Mouse (Mus musculus) limb, embryonic 11.5 days (tissue): ENCODE data around the gene Lmod1. TPM values are rescaled to one million over a fixed set of nuclear protein-coding genes. Genes with fewer than 3 reads are reported as not detected.

ENCODE experiments used
- ATAC-seq: fragments of 200-750 bp; cut with Nextera tagmentation; 2 replicates; pipeline ENCODE4 v1.8.0; 2017; ENCODE audit warnings: low read depth; ENCODE audit not compliant: insufficient number of reproducible peaks, low FRiP score, low TSS enrichment
- DNase-seq: peaks from one replicate; pipeline ENCODE4 v3.0.0-alpha.2; 2015; ENCODE audit warnings: low spot score
- H3K27ac ChIP-seq: fragments of 300-500 bp; sonication (generic); replicated peaks from 2 replicates; pipeline ENCODE4 v1.5.1; 2014; ENCODE audit warnings: low read depth, mild to moderate bottlenecking, low read length
- H3K27me3 ChIP-seq: fragments of 300-500 bp; sonication (generic); 2 replicates; pipeline ENCODE4 v1.6.1; 2014; ENCODE audit warnings: mild to moderate bottlenecking, low read length, mixed read lengths; ENCODE audit not compliant: control insufficient read depth, insufficient read depth
- H3K36me3 ChIP-seq: fragments of 300-500 bp; sonication (generic); 2 replicates; pipeline ENCODE4 v1.6.1; 2014; ENCODE audit warnings: mild to moderate bottlenecking, low read length, moderate library complexity, mixed read lengths; ENCODE audit not compliant: control insufficient read depth, insufficient read depth
- H3K4me1 ChIP-seq: fragments of 300-500 bp; sonication (generic); 2 replicates; pipeline ENCODE4 v1.6.1; 2014; ENCODE audit warnings: low read length, mixed read lengths; ENCODE audit not compliant: control insufficient read depth, insufficient read depth
- H3K4me2 ChIP-seq: fragments of 300-500 bp; sonication (generic); 2 replicates; pipeline ENCODE4 v1.6.1; 2014; ENCODE audit warnings: low read depth, mild to moderate bottlenecking, moderate library complexity; ENCODE audit not compliant: severe bottlenecking
- H3K4me3 ChIP-seq: fragments of 300-500 bp; sonication (generic); 2 replicates; pipeline ENCODE4 v1.5.1; 2014; ENCODE audit warnings: low read depth, low read length
- H3K9ac ChIP-seq: fragments of 300-500 bp; sonication (generic); 2 replicates; pipeline ENCODE4 v1.6.1; 2014; ENCODE audit warnings: mild to moderate bottlenecking, low read length
- H3K9me3 ChIP-seq: fragments of 300-500 bp; sonication (generic); 2 replicates; pipeline ENCODE4 v1.6.1; 2016; ENCODE audit warnings: low read length; ENCODE audit not compliant: control insufficient read depth
- WGBS: fragments of 180-500 bp; shearing (Covaris S2); extraction: QIAGEN DNeasy Blood & Tissue Kit; methylation state at CpG from one replicate; pipeline ENCODE4 v1.1.7; 2014; 5-methylcytosine and 5-hydroxymethylcytosine counted together
- polyA plus RNA-seq: library from polyadenylated mRNA; unstranded; fragments of >200 nt; fragmentation: Nextera tagmentation; extraction: Ambion mirVana; gene quantifications from 2 replicates; pipeline ENCODE4 v1.2.1, GENCODE M21; 2014

Lmod1 gene
- polyA plus RNA-seq, 1 experiment from 2014 or later = 0.39 TPM

DNA sequence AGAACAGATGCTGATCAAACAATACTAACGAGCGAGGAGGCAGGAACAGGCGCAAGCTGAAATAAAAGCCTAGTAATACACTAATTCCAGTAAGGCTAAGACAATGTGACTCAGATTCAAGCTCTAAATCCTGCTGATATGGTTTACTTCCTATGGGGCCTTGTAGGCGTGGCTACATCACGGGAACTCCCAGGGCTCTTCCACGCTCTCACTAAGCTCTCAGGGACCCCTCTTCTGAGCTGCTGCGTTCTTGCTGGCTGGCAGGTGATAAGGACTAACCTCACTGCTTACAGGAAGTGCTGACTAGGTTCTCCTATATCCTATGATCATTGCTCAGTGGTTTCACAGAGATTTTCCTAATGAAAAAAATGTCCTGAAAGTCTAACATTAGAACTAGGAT is 80.7 kb downstream of the Lmod1 start:
- H3K9ac ChIP-seq = no peak overlapping the region
- no peak overlapping the region for H3K4me3 ChIP-seq
- peaks cover 45% of the 10 kb centered on the region for H3K36me3 ChIP-seq
- H3K4me1 ChIP-seq = no peaks in the 10 kb centered on the region
- ATAC-seq = no peak
- 92% methylated on average over 7 of the region's 7 CpGs for WGBS
- H3K27me3 ChIP-seq = no peaks in the 10 kb centered on the region
- H3K9me3 ChIP-seq = no peaks in the 10 kb centered on the region
- no peak for DNase-seq
- no peak overlapping the region for H3K27ac ChIP-seq
- no peak overlapping the region for H3K4me2 ChIP-seq

DNA sequence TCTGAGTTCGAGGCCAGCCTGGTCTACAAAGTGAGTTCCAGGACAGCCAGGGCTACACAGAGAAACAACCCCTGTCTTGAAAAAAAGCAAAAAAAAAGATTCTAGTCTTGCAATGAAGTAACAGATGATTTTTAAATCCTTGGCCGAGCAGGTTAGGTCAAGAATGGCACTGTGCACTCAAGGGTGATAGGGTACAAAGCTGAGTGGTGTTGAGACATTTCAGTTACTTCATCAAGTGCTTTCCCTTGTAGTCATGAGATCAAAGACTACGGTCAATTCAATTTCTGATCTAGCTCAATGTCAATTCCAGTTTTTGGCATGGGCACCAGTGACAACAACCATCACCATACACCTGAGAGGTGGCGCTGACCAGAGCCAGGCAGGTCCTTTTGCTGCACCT is 84.4 kb downstream of the Lmod1 start:
- peaks cover 31% of the 10 kb centered on the region for H3K36me3 ChIP-seq
- no peaks in the 10 kb centered on the region for H3K4me1 ChIP-seq
- no peak overlapping the region for H3K4me3 ChIP-seq
- no peak overlapping the region for H3K4me2 ChIP-seq
- H3K9ac ChIP-seq = no peak overlapping the region
- no peak overlapping the region for H3K27ac ChIP-seq
- DNase-seq (no peak), ATAC-seq (no peak)
- no peaks in the 10 kb centered on the region for H3K27me3 ChIP-seq
- H3K9me3 ChIP-seq = no peaks in the 10 kb centered on the region
- 94% methylated on average over 4 of the region's 4 CpGs for WGBS

DNA sequence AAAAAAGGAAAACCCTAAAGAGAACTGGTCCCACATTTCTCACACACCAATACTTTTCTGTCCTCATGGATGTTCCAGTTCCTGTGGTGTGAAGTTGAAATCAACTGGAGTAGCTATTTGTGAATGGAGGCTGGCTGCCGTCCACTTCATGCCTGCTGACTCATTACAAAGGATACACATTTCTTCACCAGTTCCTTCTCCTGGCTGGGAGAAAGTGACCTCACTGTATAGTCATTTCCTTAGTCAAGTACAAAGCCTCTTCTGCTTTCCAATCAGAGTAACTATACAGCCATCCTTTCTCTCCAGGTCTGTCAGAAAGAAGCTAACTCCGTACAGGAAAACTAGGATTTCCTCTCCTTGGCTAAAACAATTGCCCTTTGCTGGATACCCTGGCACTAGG is 86.4 kb downstream of the Lmod1 start:
- H3K27me3 ChIP-seq = no peaks in the 10 kb centered on the region
- ATAC-seq (no peak), DNase-seq (no peak)
- H3K27ac ChIP-seq = no peak overlapping the region
- no peak overlapping the region for H3K4me3 ChIP-seq
- H3K4me1 ChIP-seq = no peaks in the 10 kb centered on the region
- no peak overlapping the region for H3K9ac ChIP-seq
- H3K36me3 ChIP-seq = peaks cover 33% of the 10 kb centered on the region
- 88% methylated on average over 2 of the region's 2 CpGs for WGBS
- H3K4me2 ChIP-seq = no peak overlapping the region
- no peaks in the 10 kb centered on the region for H3K9me3 ChIP-seq

DNA sequence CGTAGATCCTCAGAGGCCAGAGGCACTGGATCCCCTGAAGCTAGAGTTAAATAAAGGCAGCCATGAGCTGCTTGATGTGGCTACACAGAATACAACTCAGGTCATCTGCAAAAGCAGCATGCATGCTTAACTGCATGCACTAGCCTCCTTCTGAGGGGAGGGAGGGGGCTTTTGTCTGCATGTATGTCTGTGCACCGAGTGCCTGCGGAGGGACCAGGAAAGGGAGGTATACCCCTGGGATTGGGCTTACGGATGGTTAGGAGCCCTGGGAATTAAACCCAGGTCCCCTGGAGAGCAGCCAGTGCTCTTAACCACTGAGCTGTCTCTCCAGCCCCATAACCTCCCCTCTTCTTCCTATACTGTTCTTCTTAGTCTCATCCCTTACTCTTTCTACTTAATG is 87.5 kb downstream of the Lmod1 start:
- Histone ChIP-seq H3K9ac (no peak overlapping the region), H3K4me2 (no peak overlapping the region), H3K27me3 (no peaks in the 10 kb centered on the region), H3K4me3 (no peak overlapping the region), H3K27ac (no peak overlapping the region), H3K9me3 (no peaks in the 10 kb centered on the region), H3K4me1 (no peaks in the 10 kb centered on the region), H3K36me3 (peaks cover 35% of the 10 kb centered on the region; the same call in 1 of the 2 replicates)
- WGBS = 79% methylated on average over 4 of the region's 4 CpGs
- ATAC-seq (no peak), DNase-seq (no peak)

DNA sequence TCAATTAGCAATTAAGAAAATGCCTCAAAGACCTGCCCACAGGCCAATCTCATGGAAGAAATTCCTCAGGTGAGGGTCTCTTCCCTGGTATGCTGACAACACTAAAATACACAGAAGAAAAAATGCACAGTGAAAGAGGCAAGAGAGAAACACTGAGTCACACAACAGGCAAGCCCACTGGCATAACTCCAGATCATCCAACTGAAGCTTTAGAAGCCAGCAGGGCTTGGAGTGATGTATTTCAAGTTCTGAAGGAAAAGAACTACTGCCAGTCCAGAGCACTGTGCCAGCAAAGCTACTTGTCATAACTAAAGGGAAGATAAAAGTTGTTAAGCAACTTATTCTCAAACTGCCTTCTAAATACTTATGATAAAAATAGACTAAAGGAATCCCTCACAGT is 89.4 kb downstream of the Lmod1 start:
- Histone ChIP-seq H3K9ac (no peak overlapping the region), H3K4me3 (no peak overlapping the region), H3K27me3 (no peaks in the 10 kb centered on the region), H3K4me2 (no peak overlapping the region), H3K36me3 (peaks cover 37% of the 10 kb centered on the region), H3K4me1 (no peaks in the 10 kb centered on the region), H3K9me3 (no peaks in the 10 kb centered on the region), H3K27ac (no peak overlapping the region)
- ATAC-seq (no peak), DNase-seq (no peak)

Other genes with a start within 250 kb of the Lmod1 start
- 0.49 and 0.67 TPM in 2 replicates for gene Lgr6, start 219.5 kb upstream of the Lmod1 start, polyA plus RNA-seq
- gene Ptpn7, start 192.1 kb upstream of the Lmod1 start, polyA plus RNA-seq = 1.3 TPM in 2 replicates
- gene Arl8a, start 178.0 kb upstream of the Lmod1 start, polyA plus RNA-seq = 40.8 and 44.9 TPM in 2 replicates
- gene Gpr37l1, start 157.1 kb upstream of the Lmod1 start, polyA plus RNA-seq = 0.12 TPM in 1 of 2 replicates, not detected in the other
- gene Elf3, start 66.2 kb upstream of the Lmod1 start, polyA plus RNA-seq = 7.4 and 7.9 TPM in 2 replicates
- 108 and 112 TPM in 2 replicates for gene Rnpep, start 40.7 kb upstream of the Lmod1 start, polyA plus RNA-seq
- gene Timm17a, start 11.0 kb upstream of the Lmod1 start, polyA plus RNA-seq = 188 and 189 TPM in 2 replicates
- gene Shisa4, start 50.4 kb downstream of the Lmod1 start, polyA plus RNA-seq = 36.8 and 40.3 TPM in 2 replicates
- 191 and 214 TPM in 2 replicates for gene Ipo9, start 105.7 kb downstream of the Lmod1 start, polyA plus RNA-seq